Mouse (Mus musculus): Measurements from ENCODE around the gene Unc119b. TPM values are rescaled to one million over a fixed set of nuclear protein-coding genes. Genes with fewer than 3 reads are reported as not detected.
"Not testable (repeated sequence)": the region's sequence is repeated elsewhere in the genome, so short reads cannot be mapped to it uniquely, and the experiment has no call there.

Gene Unc119b
- total RNA-seq, 1 experiment from 2014 or later, result 14.7 TPM

- no peak for ATAC-seq (replicated peaks; ENCODE audit: low read depth, poor library complexity, severe bottlenecking)
Observed at GRCm38 (mm10) chr5:115099530-115099929, 35.2 kb downstream of the Unc119b start.

GRCm38 (mm10) chr5:115098195-115098594 is 36.6 kb downstream of the Unc119b start, which contains the start of gene Gm10401:
Gene Gm10401 (minus strand): TSS chr5:115098295.
- ATAC-seq (replicated peaks; ENCODE audit: low read depth, poor library complexity, severe bottlenecking), result no peak

- no peak for ATAC-seq (replicated peaks; ENCODE audit: low read depth, poor library complexity, severe bottlenecking)
Observed at GRCm38 (mm10) chr5:115091776-115092175, 43.0 kb downstream of the Unc119b start.

GRCm38 (mm10) chr5:115091015-115091414 is 43.8 kb downstream of the Unc119b start:
- ATAC-seq (replicated peaks; ENCODE audit: low read depth, poor library complexity, severe bottlenecking), result no peak

GRCm38 (mm10) chr5:115089592-115090268 is 45.0 kb downstream of the Unc119b start:
- no peak for ATAC-seq (replicated peaks; ENCODE audit: low read depth, poor library complexity, severe bottlenecking)

GRCm38 (mm10) chr5:115085675-115086074 is 49.1 kb downstream of the Unc119b start:
- no peak for ATAC-seq (replicated peaks; ENCODE audit: low read depth, poor library complexity, severe bottlenecking)

GRCm38 (mm10) chr5:115083492-115083891 is 51.3 kb downstream of the Unc119b start:
- ATAC-seq (replicated peaks; ENCODE audit: low read depth, poor library complexity, severe bottlenecking), result no peak

GRCm38 (mm10) chr5:115081636-115082035 is 53.1 kb downstream of the Unc119b start:
- ATAC-seq (replicated peaks; ENCODE audit: low read depth, poor library complexity, severe bottlenecking), result no peak

GRCm38 (mm10) chr5:115076144-115076901 is 58.5 kb downstream of the Unc119b start:
- ATAC-seq (replicated peaks; ENCODE audit: low read depth, poor library complexity, severe bottlenecking), result peak; percentile 71

- no peak for ATAC-seq (replicated peaks; ENCODE audit: low read depth, poor library complexity, severe bottlenecking)
Observed at GRCm38 (mm10) chr5:115074749-115075148, 60.0 kb downstream of the Unc119b start.

GRCm38 (mm10) chr5:115073306-115073705 is 61.5 kb downstream of the Unc119b start:
- ATAC-seq (replicated peaks; ENCODE audit: low read depth, poor library complexity, severe bottlenecking), result not testable (repeated sequence)

Other genes starting within 250 kb of the Unc119b start
- gene Oasl2, start 238.0 kb downstream of the Unc119b start, total RNA-seq (2017), result 9.4 and 10.8 TPM in 2 replicates
- 3.3 and 4.3 TPM in 2 replicates for gene Oasl1, start 211.7 kb downstream of the Unc119b start, total RNA-seq (2017)
- 17.3 and 18.3 TPM in 2 replicates for gene 2210016L21Rik, start 192.8 kb downstream of the Unc119b start, total RNA-seq (2017)
- not detected in 2 replicates for gene Hnf1a, start 163.9 kb downstream of the Unc119b start, total RNA-seq (2017)
- gene Sppl3, start 123.8 kb downstream of the Unc119b start, total RNA-seq (2017), result 30.9 and 34.4 TPM in 2 replicates
- gene Gm10401, start 36.7 kb downstream of the Unc119b start, total RNA-seq (2017), result 1.2 TPM in 1 of 2 replicates, not detected in the other
- gene Acads, start 15.6 kb downstream of the Unc119b start, total RNA-seq (2017), result 19.5 and 32.2 TPM in 2 replicates
- gene Mlec, start 23.2 kb upstream of the Unc119b start, total RNA-seq (2017), result 186 and 210 TPM in 2 replicates
- gene Cabp1, start 59.4 kb upstream of the Unc119b start, total RNA-seq (2017), result not detected in 2 replicates
- gene Pop5, start 100.9 kb upstream of the Unc119b start, total RNA-seq (2017), result 75.6 and 104 TPM in 2 replicates
- gene Rnf10, start 137.9 kb upstream of the Unc119b start, total RNA-seq (2017), result 56.3 and 72.0 TPM in 2 replicates
- gene Coq5, start 144.7 kb upstream of the Unc119b start, total RNA-seq (2017), result 38.4 and 43.7 TPM in 2 replicates
- gene Dynll1, start 166.0 kb upstream of the Unc119b start, total RNA-seq (2017), result 257 and 310 TPM in 2 replicates
- gene Srsf9, start 192.2 kb upstream of the Unc119b start, total RNA-seq (2017), result 74.3 and 92.1 TPM in 2 replicates
- gene Gatc, start 206.2 kb upstream of the Unc119b start, total RNA-seq (2017), result 15.0 and 19.9 TPM in 2 replicates
- 18.7 and 19.6 TPM in 2 replicates for gene Triap1, start 206.2 kb upstream of the Unc119b start, total RNA-seq (2017)
- gene Cox6a1, start 214.0 kb upstream of the Unc119b start, total RNA-seq (2017), result 79.8 and 95.6 TPM in 2 replicates

Data from common myeloid progenitor, adult 5-6 weeks (primary cell).